Mouse (Mus musculus): Measurements from ENCODE around the gene Alpk3.

GRCm38 (mm10) chr7:81133941-81134340 lies 76.5 kb downstream of the Alpk3 start:
- no peak for TF ChIP-seq ZC3H11A (IDR thresholded peaks at IDR 0.05; ENCODE audit: borderline replicate concordance, low read depth, low read length)
- TF ChIP-seq CHD2 (IDR thresholded peaks at IDR 0.05; ENCODE audit: low read depth, low read length) = no peak
- TF ChIP-seq ZNF384 (IDR thresholded peaks at IDR 0.05; ENCODE audit: low read depth, low read length) = no peak
- no peak for TF ChIP-seq MAFK (IDR thresholded peaks at IDR 0.05; ENCODE audit: insufficient read depth, low read depth, low read length)

Data from ES-E14 (cell line).